Mouse (Mus musculus) frontal cortex, postnatal 14 days (tissue): Measurements from ENCODE around the gene Ppm1l.
"Not testable (repeated sequence)": the region's sequence is repeated elsewhere in the genome, so short reads cannot be mapped to it uniquely, and the experiment has no call there.

Source experiments
- DNase-seq, 2 experiments: peaks; one replicate each; pipeline ENCODE4 v3.0.0; 2022; ENCODE audit warnings: low spot score in 2 of 2

Ppm1l gene

DNA sequence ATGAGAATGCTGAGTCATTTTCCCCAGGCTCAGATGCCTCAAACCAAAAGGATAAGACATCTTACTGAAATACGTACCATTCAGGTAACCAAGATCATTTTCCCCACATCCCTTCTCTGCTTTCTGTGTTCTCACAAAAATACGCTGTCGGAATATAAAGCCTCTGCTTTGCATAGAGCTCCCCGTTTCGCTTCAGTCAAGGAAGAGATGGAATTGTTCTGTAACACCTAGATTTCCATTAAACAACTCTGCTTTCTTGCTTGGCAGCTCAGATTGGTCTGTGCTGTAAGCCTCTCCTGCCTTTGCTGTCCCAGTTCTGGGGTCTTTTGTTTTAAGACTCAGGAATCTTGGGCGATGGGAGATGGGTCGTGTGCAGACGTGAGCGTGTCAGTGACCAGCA, 51.3 kb downstream of the Ppm1l start:
- DNase-seq: no peak

- no peak for DNase-seq
These were observed 56.1 kb downstream of the Ppm1l start for GRCm38 (mm10) chr3:69372731-69373130.

- DNase-seq: peak; percentile 60 to 72
These were observed 57.1 kb downstream of the Ppm1l start for GRCm38 (mm10) chr3:69373544-69374306.

DNA sequence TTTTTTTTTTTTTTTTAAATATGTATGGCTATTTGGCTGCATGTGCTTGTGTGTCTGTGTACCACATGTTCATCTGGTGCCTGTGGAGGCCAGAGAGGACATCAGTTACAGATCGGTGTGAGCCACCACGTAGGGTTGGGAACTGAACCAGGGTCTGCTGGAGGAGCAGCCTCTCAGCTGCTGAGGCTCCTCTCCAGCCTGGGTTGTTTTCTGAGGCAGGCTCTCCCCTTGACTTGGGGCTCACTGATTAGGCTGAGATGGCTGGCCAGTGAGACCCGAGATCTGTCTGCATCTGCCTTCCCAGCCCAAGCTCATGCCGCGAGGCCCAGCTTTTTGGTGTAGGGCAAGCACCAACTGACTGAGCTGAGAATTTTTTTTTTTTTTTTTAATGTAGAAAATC, 57.9 kb downstream of the Ppm1l start:
- no peak for DNase-seq

GRCm38 (mm10) chr3:69374983-69375382, 58.3 kb downstream of the Ppm1l start:
- no peak for DNase-seq

DNA sequence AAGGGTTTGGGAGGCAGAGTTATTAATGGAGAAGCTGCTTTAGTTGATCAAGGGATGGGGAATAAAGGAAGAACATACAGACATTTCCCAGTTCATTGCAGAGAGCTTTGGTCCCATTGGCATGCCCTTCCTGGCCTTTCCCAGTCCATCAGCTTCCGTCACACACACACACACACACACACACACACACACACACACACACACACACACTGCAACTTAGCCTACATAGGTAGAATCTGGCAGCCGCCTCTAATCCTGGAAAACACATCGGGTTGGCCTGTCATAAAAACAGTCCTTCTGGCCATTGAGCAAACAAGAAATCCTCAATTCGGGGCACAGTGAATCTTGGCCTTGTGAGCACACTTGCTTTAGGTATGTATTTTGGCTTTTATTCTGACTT, 64.6 kb downstream of the Ppm1l start:
- DNase-seq: no peak

DNA sequence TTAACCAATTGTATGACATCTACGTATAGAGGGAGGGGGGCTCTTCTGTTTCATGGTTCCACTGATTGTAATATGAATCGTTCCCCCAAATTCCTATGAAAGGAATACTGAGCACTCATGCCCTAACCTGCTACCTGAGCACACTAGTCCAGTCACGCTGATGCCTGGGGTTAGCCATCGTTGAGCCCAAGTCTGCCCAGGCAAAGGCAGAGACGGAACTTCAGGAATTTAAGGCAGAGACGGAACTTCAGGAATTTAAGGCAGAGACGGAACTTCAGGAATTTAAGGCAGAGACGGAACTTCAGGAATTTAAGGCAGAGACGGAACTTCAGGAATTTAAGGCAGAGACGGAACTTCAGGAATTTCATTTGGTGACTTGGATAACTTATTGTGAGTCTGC, 75.2 kb downstream of the Ppm1l start:
- not testable (repeated sequence) for DNase-seq

DNA sequence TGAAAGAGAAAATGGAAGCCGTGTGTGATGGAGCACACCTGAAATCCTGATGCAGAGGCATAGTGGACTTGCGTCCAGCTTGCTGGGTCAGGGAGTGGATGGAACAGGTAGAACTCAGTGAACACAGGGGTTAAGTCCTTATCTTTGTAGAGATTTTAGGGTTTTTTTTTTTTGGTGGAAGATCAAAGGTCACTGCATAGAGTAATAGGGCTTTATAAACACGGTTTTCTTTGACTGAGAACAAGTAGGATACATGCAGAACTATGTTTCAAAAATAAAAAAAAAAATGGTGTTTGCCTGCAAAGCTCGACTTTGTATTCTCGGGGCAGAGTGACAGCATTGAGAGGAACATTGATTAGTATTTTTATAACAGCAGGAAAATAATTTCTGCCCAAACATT, 75.6 kb downstream of the Ppm1l start:
- DNase-seq: no peak

- DNase-seq: no peak
These were observed 76.4 kb downstream of the Ppm1l start for GRCm38 (mm10) chr3:69393079-69393478.

DNA sequence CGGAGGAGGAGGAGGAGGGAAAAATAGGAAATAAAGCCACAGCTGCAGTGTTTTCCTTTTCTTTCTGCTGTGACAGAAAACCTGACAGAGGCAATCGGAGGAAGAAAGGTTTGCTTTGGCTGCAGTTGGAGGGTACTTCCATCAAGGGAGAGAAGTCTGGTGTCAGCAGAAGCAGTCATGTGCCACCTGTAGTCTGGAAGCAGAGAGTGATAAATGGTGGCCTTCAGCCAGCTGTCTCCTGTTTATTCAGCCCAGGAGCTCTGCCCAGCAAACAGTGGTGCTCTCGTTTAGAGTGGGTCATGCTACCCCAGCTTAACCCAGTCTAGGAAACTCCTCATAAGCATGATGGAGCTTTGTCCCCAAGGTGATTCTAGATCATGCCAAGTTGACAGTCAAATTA, 77.3 kb downstream of the Ppm1l start:
- DNase-seq: no peak

GRCm38 (mm10) chr3:69395084-69395483, 78.4 kb downstream of the Ppm1l start:
- no peak for DNase-seq

DNA sequence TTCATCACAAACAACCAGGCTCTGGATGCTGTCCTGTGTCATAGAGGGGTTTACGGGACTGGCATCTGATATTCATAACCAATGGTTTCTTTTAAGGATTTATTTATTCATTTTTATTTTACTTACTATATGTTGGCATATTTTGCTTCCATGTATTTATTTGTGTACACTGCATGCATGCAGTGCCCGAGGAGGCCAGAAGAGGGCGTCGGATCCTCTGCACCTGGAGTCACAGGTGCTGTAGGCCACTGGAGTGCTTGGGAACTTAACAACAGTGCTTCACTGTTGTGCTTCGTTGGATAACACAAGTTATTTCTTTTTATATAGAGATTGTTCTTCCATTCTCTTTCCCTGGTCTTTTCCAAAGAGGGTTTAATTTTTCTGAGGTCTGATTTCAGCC, 81.1 kb downstream of the Ppm1l start:
- no peak for DNase-seq

DNA sequence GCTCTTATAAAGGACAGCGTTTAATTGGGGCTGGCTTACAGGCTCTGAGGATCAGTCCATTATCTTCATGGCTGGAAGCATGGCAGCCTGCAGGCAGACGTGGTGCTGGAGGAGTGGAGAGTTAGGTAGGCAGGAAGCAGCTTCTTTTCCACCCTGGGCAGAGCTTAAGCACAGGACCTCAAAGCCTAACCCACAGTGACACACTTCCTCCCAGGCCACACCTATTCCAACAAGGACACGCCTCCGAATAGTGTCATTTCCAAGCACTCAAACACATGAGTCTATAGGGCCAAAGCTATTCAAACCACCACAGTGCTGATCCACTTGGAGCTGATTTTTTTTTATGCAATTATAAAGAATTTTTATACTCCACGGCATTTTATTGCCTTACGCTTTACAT, 82.7 kb downstream of the Ppm1l start:
- DNase-seq: no peak

GRCm38 (mm10) chr3:69403196-69403595, 86.5 kb downstream of the Ppm1l start:
- DNase-seq: no peak

- no peak for DNase-seq
These were observed 89.7 kb downstream of the Ppm1l start for GRCm38 (mm10) chr3:69406210-69406895.

DNA sequence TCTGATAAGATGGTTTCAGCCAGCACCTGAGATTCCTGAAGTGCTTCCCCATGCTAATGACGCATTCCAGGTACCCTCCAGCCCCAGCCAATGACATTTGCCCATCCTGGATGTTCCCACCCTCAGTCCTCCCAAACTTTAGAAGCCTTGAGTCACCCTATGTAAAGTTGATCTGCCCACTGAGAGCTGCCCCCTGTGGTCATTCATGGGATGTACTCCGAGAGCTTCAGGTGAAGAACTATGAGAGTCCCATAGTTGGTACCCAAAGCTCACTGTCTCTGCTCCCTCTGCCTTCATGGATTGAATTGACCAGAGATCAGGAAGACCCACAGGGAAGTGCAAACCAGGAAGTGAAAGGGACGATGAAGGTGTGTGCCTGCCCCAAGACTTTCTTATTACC, 91.4 kb downstream of the Ppm1l start:
- DNase-seq: no peak

- no peak for DNase-seq
These were observed 99.5 kb downstream of the Ppm1l start for GRCm38 (mm10) chr3:69416112-69416511.

DNA sequence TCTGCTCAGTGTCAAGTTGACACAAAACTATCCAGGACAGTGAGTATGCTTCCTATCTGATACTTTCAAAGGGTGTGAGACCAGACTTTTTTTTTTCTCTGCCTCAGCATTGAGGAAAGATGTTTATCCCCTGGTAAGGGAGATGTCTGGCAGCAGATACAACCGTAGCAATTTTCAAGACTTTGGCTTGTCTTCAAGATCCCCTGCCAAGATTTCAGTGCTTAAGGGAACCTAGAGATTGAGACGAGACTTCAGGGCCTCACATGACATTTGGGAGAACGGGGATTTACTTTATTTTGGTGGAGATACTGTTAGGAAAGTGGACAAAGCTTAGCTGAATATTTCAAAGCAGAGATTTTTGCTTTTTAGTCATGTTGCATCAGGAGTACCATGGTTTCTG, 106.1 kb downstream of the Ppm1l start:
- no peak for DNase-seq

GRCm38 (mm10) chr3:69423371-69423770, 106.7 kb downstream of the Ppm1l start:
- DNase-seq: no peak

GRCm38 (mm10) chr3:69424781-69425180, 108.1 kb downstream of the Ppm1l start:
- not testable (repeated sequence) for DNase-seq

DNA sequence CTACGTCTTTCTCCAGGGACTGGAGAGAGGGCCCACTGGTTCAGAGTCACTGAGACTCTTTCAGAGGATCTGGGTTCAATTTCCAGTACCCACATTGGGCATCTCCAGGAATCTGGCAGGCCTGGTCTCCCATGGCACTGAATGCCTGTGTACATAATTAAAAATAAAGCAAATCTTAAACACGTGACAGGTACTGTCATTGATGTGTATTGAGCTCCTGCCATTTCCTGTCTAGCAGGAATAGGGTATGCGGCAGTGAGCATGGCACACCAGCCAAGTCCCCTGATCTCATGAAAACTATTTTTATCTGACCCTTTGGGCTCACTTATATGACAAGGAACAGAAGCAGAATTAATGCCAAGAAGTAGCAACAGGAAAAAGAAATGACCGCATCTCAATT, 110.6 kb downstream of the Ppm1l start:
- no peak for DNase-seq

DNA sequence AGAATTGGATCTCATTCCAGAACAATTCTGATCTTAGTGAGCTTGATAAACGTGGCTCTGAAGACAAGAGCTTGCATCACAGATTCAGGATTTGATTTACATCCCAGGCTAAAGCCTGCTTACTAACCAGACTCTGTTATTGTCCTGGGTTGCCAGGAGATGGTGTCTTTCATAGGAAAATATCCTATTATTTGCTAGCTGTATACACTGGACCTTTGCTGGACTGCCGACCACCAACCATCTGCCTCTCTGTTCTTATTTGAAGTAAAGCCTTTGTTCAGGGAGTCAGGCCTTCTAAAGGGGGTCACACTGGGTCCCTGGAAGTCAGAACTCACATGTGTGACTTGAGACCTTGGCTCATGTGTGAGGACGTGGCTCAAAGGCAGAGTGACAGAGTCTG, 111.6 kb downstream of the Ppm1l start:
- DNase-seq: no peak

- DNase-seq: no peak
These were observed 112.7 kb downstream of the Ppm1l start for GRCm38 (mm10) chr3:69429319-69429718.

- DNase-seq: no peak
These were observed 116.9 kb downstream of the Ppm1l start for GRCm38 (mm10) chr3:69433580-69433979.
